Comparison of ENCODE assay signal across 9 mouse cellular contexts in genomic region chr1:163910343-163910742, GRCm38 (mm10). TPM values are rescaled to one million over a fixed set of nuclear protein-coding genes. Genes with fewer than 3 reads are reported as not detected.
DNase-seq lines count a peak whose midpoint lies in the region; ATAC-seq lines count a peak whose summit lies in the region.
"Had no signal": no experiment of that assay in that cellular context is flagged by ENCODE, and none has a peak within 500 bp of the region (broad histone marks: within the 10 kb centered on the region; RNA-seq: fewer than 3 reads in every experiment).

No protein-coding gene starts in this region.

- intact Hi-C loops in heart, postnatal 10 days (cut with DNase I) = loop anchor here (1.0 to 5.0 kb wide), 4 partner anchors 76 to 820 kb away; no protein-coding TSS in a partner anchor

- peaks cover 3% of the 10 kb centered on the region; the same call in 1 of the 2 replicates for H3K4me1 ChIP-seq in stomach, embryonic 15.5 days
- H3K4me1 ChIP-seq: limb, embryonic 15.5 days had no signal

- ATAC-seq in granulocyte monocyte progenitor cell, adult 5-6 weeks (replicated peaks; ENCODE audit: poor library complexity, severe bottlenecking) = peak; percentile 97
- peak; percentile 50; the same call in 1 of the 2 replicates for ATAC-seq in stomach, embryonic 15.5 days (ENCODE audit: insufficient read depth, low FRiP score, low read depth)

- H3K4me3 ChIP-seq in stomach, embryonic 15.5 days (replicated peaks) = no peak overlapping the region
- H3K4me3 ChIP-seq: limb, embryonic 15.5 days had no signal

- peak; percentile 53 to 74 for DNase-seq in heart, postnatal 10 days
- DNase-seq in heart, adult 11 months = no peak
- peak; percentile 54 for DNase-seq in CD4-positive helper T cell, adult 2 months (ENCODE audit: low read depth, low spot score)
- DNase-seq in WW6 (ENCODE audit: low read depth, low spot score) = peak; percentile 24
- DNase-seq in lung, postnatal 10 days = peak; percentile 66
- no peak for DNase-seq in spleen, postnatal 14 days (ENCODE audit: low spot score in 2 of 2)

- 4% methylated on average over 2 of the region's 2 CpGs for WGBS in stomach, embryonic 15.5 days

- H3K36me3 ChIP-seq in stomach, embryonic 15.5 days = no peaks in the 10 kb centered on the region
- H3K36me3 ChIP-seq: limb, embryonic 15.5 days had no signal

- no peaks in the 10 kb centered on the region for H3K27me3 ChIP-seq in stomach, embryonic 15.5 days (replicated peaks)
- H3K27me3 ChIP-seq: limb, embryonic 15.5 days had no signal

- H3K9ac ChIP-seq in stomach, embryonic 15.5 days = no peak overlapping the region
- H3K9ac ChIP-seq: limb, embryonic 15.5 days had no signal

- H3K27ac ChIP-seq in stomach, embryonic 15.5 days = no peak overlapping the region
- H3K27ac ChIP-seq: limb, embryonic 15.5 days had no signal

- no peaks in the 10 kb centered on the region for H3K9me3 ChIP-seq in stomach, embryonic 15.5 days
- H3K9me3 ChIP-seq: limb, embryonic 15.5 days had no signal

- H3K4me2 ChIP-seq in stomach, embryonic 15.5 days = no peak overlapping the region
- H3K4me2 ChIP-seq: limb, embryonic 15.5 days had no signal

RNA-seq across cellular contexts. Expression of gene Scyl3, which starts 18.6 kb away (rescaled TPM):
- total RNA-seq in heart, postnatal 10 days (2021) = 1 to 10 TPM; 9.0 to 9.1 TPM
- total RNA-seq in granulocyte monocyte progenitor cell, adult 5-6 weeks (2014; fragmentation: Nextera tagmentation) = 30.0 and 38.8 TPM in 2 replicates
- total RNA-seq in granulocyte monocyte progenitor cell, adult 5-6 weeks (2017) = 13.9 and 18.9 TPM in 2 replicates
- 15.7 and 17.1 TPM in 2 replicates for polyA plus RNA-seq in stomach, embryonic 15.5 days (2015; fragmentation: Nextera tagmentation; extraction: Ambion mirVana)

Comparison
In these comparisons a context has a peak if more than half of its experiments do, and no peak if none do; other contexts are left out.
1. DNase-seq: peak in heart, postnatal 10 days (2 of 2), CD4-positive helper T cell, adult 2 months (single experiment), WW6 (single experiment) and lung, postnatal 10 days (single experiment); none in heart, adult 11 months (single experiment) and spleen, postnatal 14 days (0 of 2).